Mouse (Mus musculus) kidney, adult 2 months (tissue): Measurements from ENCODE around the gene Nit1.

Experiments used
- CTCF ChIP-seq: fragments of 200-500 bp; conservative IDR thresholded peaks from 2 replicates; pipeline ENCODE4 v1.5.1; 2011; ENCODE audit warnings: low read depth, mild to moderate bottlenecking, control low read depth, low read length, moderate library complexity, mixed read lengths; ENCODE audit not compliant: insufficient read depth, insufficient read length
- POLR2A ChIP-seq: fragments of 200-500 bp; IDR thresholded peaks from one replicate; pipeline ENCODE4 v1.6.1; 2011; ENCODE audit warnings: low read depth, low read length, control low read depth

DNA sequence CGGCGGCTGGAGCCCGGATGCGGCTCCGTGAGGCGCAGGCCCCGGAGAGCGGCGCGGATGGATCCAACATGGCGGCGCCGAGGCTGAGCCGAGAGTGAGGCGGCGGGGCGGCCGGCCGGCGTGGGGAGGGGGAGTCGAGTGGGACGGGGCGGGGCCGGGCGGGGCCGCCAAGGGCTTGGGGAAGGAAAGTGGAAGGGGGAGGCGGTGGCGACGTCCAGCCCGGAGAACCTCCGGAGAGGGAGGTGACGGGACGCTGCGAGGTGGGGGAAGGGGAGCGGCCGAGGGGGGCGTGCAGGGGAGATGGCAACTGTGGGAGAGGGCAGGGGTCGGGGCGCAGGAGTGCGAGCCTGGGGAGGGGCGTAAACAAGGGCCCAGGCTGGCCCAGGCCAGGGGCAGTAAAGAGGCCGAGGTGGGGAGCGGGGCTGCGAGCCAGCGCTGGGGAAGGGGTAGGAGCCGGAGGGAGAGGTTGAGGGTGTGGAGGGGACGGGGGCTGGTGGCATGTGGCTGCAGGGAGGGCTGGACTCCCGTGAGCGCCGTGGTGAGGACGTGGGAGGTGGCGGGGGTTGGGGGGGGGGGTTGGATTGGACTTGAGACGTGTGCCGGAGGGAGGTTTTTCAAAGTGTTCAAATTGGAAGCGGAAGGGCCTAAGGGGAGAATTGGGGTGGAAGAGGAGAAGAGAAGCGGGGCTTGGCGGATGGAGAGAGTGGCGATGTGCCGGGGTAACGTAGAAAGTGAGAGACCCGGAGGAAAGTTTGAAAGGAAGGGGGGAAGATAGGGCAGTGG lies 15.8 kb downstream of the Nit1 start:
- TF ChIP-seq POLR2A (no peak), CTCF (no peak)
